Mouse (Mus musculus): ENCODE results near the gene Rtel1. TPM values are rescaled to one million over a fixed set of nuclear protein-coding genes. Genes with fewer than 3 reads are reported as not detected.

The Rtel1 gene
- 29.6 and 34.9 TPM in 2 replicates for total RNA-seq (2023)

DNA sequence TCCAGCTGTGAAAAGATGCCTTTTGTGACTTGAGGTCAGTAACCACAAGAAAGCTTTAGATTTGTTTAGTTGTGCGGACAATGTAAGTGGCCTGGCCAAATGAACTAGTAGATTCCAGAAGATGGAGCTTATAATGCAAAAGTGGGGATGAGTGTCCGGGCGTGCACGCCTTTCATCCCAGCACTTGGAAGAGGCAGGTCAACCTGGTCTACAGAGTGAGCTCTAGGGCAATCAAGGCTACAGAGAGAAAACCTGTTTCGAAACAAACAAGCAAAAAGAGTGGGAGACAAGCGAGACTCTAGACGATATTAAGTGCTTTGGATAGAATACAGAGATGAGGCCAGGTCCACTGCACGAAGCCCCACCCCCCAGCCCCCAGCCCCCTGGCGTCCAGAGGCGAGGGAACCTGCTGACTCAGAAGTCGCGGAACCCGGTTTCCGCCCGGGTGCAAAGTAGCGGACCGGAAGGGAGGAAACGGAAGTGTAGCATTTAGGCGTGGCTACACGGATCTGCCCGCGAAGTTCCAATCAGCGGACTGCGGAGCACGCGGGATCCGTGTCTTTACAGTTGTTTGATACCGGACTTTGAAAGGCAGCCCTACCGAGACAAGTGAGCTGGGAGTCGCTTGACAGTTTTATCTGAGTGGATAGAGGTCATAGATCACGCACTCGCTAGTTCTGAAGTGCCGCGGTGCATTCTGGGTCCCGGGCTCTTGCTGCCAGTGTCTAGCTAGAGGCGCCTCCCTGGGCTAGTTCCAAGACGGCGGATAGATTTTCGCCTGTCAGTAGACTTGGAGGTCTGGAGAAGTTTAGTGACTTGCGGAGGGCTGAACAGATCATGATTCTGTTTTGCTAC lies at the start of gene Rtel1:
Rtel1 (plus strand) TSS at position 492 of the 855 bp plus-strand sequence.

DNA sequence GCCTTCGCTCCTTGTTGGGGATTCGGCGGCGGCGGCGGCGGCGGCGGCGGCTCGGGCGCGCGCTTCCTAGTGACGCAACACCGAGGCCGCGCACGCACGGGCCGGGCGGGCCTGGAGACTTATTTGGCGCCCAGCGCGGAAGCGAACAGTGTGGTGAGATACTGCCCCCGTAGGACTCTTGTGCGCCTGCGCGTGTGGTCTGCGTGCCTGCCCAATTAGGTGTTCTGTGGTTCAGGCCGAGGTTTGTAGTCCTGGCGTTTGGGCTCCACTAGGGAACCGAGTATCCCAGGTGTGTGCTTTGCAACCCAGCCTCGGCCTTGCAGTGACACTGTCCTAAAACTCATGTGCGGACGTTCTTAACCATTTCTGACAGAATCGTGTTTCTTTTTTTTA lies 31.6 kb upstream of the Rtel1 start, which contains the start of gene Gmeb2:
Gmeb2 (minus strand) TSS at position 78 of the 393 bp plus-strand sequence.

DNA sequence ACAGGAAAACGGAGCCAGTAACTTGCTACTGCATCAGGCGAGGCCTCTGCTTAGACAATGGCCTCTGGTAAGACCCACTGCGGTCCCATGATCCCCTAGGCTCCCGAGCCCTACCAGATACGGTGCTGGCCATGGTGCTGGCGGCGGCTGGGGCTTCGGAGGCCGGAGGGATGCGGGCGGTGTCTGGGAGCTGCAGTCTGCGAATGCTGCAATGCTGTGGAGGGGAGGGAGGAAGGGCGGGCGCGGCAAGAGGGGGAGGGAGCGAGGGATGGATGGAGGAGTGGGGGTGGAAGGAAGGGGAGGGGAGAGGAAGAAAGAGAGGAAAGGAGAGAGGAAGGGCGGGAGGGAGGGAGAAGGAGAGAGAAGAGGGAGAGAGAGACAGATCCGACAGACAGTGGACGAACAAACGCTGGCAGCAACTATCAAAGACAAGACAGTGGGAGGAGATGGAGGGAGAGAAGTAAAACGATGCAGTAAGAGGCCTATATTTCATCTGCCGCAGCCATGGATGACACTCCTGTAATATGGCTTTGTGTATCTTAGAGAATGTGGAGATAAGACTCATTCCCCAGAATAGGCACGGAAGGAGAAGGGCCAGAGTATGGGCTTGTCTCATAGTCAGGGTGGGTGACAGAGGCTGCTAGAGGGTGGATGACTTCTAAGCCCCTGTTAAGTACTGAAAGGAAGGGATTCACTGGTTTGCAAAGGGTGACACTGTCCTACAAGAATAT lies 5.3 kb upstream of the Rtel1 start, which contains the start of gene Stmn3:
Stmn3 (minus strand) TSS at position 421 of the 731 bp plus-strand sequence.

DNA sequence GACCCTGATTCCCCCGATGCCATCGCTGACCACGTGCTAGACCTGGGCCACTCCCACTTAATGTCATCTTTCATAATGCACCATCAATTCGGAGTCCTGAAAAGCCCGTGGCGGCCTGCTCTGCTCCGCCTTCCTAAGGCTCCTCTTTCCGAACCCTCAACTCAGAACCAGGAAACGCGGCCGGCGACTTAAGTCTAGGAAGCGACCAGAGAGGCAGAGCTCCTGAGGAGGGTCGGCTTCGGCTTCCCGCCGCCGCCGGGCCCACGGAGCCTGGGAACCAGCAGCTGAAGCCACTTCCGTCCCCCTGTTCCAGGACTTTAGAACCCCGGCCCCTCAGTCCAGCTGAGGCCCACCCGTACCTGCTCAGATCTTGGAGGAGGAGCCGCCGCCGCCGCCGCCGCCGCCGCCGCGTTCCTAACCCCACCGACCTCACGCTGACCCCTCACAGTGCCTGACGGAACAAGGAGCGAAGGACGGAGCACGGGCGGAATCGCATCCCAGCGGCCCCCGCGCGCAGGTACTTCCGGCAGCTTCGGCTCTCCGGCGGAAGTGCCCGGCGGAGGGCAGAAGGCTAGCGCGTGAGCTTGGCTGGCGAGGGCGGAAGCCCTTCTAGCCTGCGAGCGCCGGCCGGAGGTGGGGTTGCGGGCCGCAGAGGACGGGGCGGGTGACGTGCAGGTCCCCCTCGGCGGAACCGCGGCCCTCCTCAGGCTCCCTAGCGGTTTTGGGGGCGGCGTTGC lies 45.5 kb downstream of the Rtel1 start, which contains the start of the genes Zgpat and Arfrp1:
Zgpat (plus strand) TSS at position 69 of the 737 bp plus-strand sequence.
Arfrp1 (minus strand) TSS at position 545 of the 737 bp plus-strand sequence.

DNA sequence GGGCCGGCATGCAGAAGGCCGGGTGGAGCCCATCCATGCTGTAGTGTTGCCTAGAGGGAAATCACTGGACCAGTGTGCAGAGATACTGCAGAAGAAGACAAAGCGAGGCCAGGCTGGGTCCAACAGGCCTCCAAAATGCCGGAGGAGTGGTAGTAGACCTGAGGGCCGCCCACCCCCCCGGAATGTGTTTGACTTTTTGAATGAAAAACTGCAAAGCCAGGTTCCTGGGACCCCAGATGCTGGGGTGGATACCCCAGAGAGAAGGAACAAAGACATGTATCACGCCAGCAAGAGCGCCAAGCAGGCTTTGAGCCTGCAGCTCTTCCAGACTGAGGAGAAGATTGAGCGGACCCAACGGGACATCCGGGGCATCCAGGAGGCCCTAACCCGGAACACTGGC lies 60.2 kb downstream of the Rtel1 start, which contains the start of gene Lime1:
Lime1 (plus strand) TSS at position 301 of the 400 bp plus-strand sequence.

Other genes starting within 250 kb of the Rtel1 start
- not detected in 2 replicates for gene Kcnq2, start 184.4 kb upstream of the Rtel1 start, total RNA-seq (2023)
- gene Eef1a2, start 162.7 kb upstream of the Rtel1 start, total RNA-seq (2023) = not detected in 2 replicates
- gene Ppdpf, start 132.5 kb upstream of the Rtel1 start, total RNA-seq (2023) = 13.1 and 14.7 TPM in 2 replicates
- gene Ptk6, start 117.0 kb upstream of the Rtel1 start, total RNA-seq (2023) = not detected in 2 replicates
- not detected in 2 replicates for gene Srms, start 106.6 kb upstream of the Rtel1 start, total RNA-seq (2023)
- not detected in 2 replicates for gene Fndc11, start 99.7 kb upstream of the Rtel1 start, total RNA-seq (2023)
- 73.0 and 86.4 TPM in 2 replicates for gene Helz2, start 77.7 kb upstream of the Rtel1 start, total RNA-seq (2023)
- 30.6 and 50.4 TPM in 2 replicates for gene Gmeb2, start 31.7 kb upstream of the Rtel1 start, total RNA-seq (2023)
- gene Stmn3, start 5.2 kb upstream of the Rtel1 start, total RNA-seq (2023) = not detected in 2 replicates
- 25.9 and 36.3 TPM in 2 replicates for gene Zgpat, start 45.2 kb downstream of the Rtel1 start, total RNA-seq (2023)
- 35.7 and 48.5 TPM in 2 replicates for gene Arfrp1, start 45.7 kb downstream of the Rtel1 start, total RNA-seq (2023)
- gene Lime1, start 60.3 kb downstream of the Rtel1 start, total RNA-seq (2023) = 29.8 and 32.7 TPM in 2 replicates
- 0.22 and 0.48 TPM in 2 replicates for gene Zbtb46, start 139.7 kb downstream of the Rtel1 start, total RNA-seq (2023)
- gene Abhd16b, start 173.5 kb downstream of the Rtel1 start, total RNA-seq (2023) = not detected in 2 replicates
- 64.4 and 94.3 TPM in 2 replicates for gene Tpd52l2, start 177.4 kb downstream of the Rtel1 start, total RNA-seq (2023)
- gene Dnajc5, start 200.7 kb downstream of the Rtel1 start, total RNA-seq (2023) = 132 and 159 TPM in 2 replicates